Mouse (Mus musculus) bone marrow, adult 2 months (tissue): ENCODE measurements at regions not wholly inside any gene's neighbourhood (a gene's known extent, or its start where the extent isn't known, plus 50 kb on each side); places are given as distances from the start of the nearest gene placed in this dataset.
"Not testable (repeated sequence)": the region's sequence is repeated elsewhere in the genome, so short reads cannot be mapped to it uniquely, and the experiment has no call there.

ENCODE experiments used
- H3K27ac ChIP-seq: fragments of 200-500 bp; 2 replicates; pipeline ENCODE4 v1.5.1; 2012; ENCODE audit warnings: low read depth, mild to moderate bottlenecking, control low read depth, inconsistent platforms, low read length; ENCODE audit not compliant: control insufficient read depth, poor library complexity, insufficient read depth
- H3K4me1 ChIP-seq: fragments of 200-500 bp; 2 replicates; pipeline ENCODE4 v1.6.1; 2011; ENCODE audit warnings: low read length; ENCODE audit not compliant: control insufficient read depth, insufficient read depth
- H3K4me3 ChIP-seq: fragments of 200-500 bp; replicated peaks from 2 replicates; pipeline ENCODE3; 2011; ENCODE audit warnings: mild to moderate bottlenecking, low read depth, low read length, control low read depth; ENCODE audit not compliant: control insufficient read depth
- CTCF ChIP-seq: fragments of 200-500 bp; IDR thresholded peaks from 2 replicates; pipeline ENCODE4 v1.5.1; 2011; ENCODE audit warnings: low read length, control low read depth; ENCODE audit not compliant: control insufficient read depth, insufficient read depth
- POLR2A ChIP-seq: fragments of 200-500 bp; IDR thresholded peaks from 2 replicates; pipeline ENCODE4 v1.6.1; 2011; ENCODE audit warnings: low read depth, mild to moderate bottlenecking, control low read depth, low read length, borderline replicate concordance; ENCODE audit not compliant: control insufficient read depth
- WGBS: fragments of 180-500 bp; shearing (Covaris S2); methylation state at CpG from one replicate; pipeline ENCODE4 v1.1.7; 2018; 5-methylcytosine and 5-hydroxymethylcytosine counted together

GRCm38 (mm10) chr1:181262496-181262895 lies 50.7 kb upstream of the Wdr26 start:
- Histone ChIP-seq H3K27ac (no peak overlapping the region), H3K4me3 (no peak overlapping the region), H3K4me1 (peaks cover 14% of the 10 kb centered on the region)
- WGBS: 89% methylated on average over 3 of the region's 3 CpGs
- TF ChIP-seq CTCF: no peak
- no peak for TF ChIP-seq POLR2A

- H3K4me3 ChIP-seq: no peak overlapping the region
- peaks cover 14% of the 10 kb centered on the region for H3K4me1 ChIP-seq
- TF ChIP-seq CTCF (no peak), POLR2A (no peak)
- no peak overlapping the region for H3K27ac ChIP-seq
- 96% methylated on average over 10 of the region's 10 CpGs for WGBS
Observed at GRCm38 (mm10) chr1:181263216-181263615, 51.4 kb upstream of the Wdr26 start.

GRCm38 (mm10) chr1:181270469-181270868 lies 58.7 kb upstream of the Wdr26 start:
- not testable (repeated sequence) for H3K4me1 ChIP-seq, H3K4me3 ChIP-seq, H3K27ac ChIP-seq
- 95% methylated on average over 12 of the region's 15 CpGs for whole genome bisulfite sequencing

GRCm38 (mm10) chr1:181271164-181271563 lies 59.4 kb upstream of the Wdr26 start:
- TF ChIP-seq POLR2A (no peak), CTCF (no peak)
- Histone ChIP-seq H3K4me3 (no peak overlapping the region), H3K27ac (no peak overlapping the region), H3K4me1 (no peaks in the 10 kb centered on the region)
- 92% methylated on average over 5 of the region's 5 CpGs for WGBS

GRCm38 (mm10) chr1:181271821-181272220 lies 60.0 kb upstream of the Wdr26 start:
- no peaks in the 10 kb centered on the region for H3K4me1 ChIP-seq
- H3K4me3 ChIP-seq: no peak overlapping the region
- H3K27ac ChIP-seq: no peak overlapping the region
- TF ChIP-seq CTCF (no peak), POLR2A (no peak)
- 87% methylated on average over 6 of the region's 6 CpGs for WGBS

GRCm38 (mm10) chr1:181272622-181273296 lies 61.0 kb upstream of the Wdr26 start:
- no peak overlapping the region for H3K4me3 ChIP-seq
- H3K27ac ChIP-seq: no peak overlapping the region
- WGBS: 6% methylated on average over 20 of the region's 20 CpGs
- TF ChIP-seq CTCF: peak; percentile 93
- TF ChIP-seq POLR2A: 0 out of 2 replicates have a peak, but pooled peaks have one; percentile 26
- H3K4me1 ChIP-seq: no peaks in the 10 kb centered on the region

- no peak for TF ChIP-seq POLR2A
- TF ChIP-seq CTCF: no peak
- Histone ChIP-seq H3K4me1 (no peaks in the 10 kb centered on the region), H3K27ac (no peak overlapping the region), H3K4me3 (no peak overlapping the region)
- 64% methylated on average over 7 of the region's 10 CpGs for WGBS
Observed at GRCm38 (mm10) chr1:181273540-181274204, 61.9 kb upstream of the Wdr26 start.

- no peaks in the 10 kb centered on the region for H3K4me1 ChIP-seq
- TF ChIP-seq CTCF (peak; percentile 35), POLR2A (no peak)
- no peak overlapping the region for H3K4me3 ChIP-seq
- WGBS: 83% methylated on average over 5 of the region's 5 CpGs
- H3K27ac ChIP-seq: no peak overlapping the region
Observed at GRCm38 (mm10) chr1:181280826-181281225, 69.0 kb upstream of the Wdr26 start.

- WGBS: 89% methylated on average over 8 of the region's 8 CpGs
- not testable (repeated sequence) for H3K4me3 ChIP-seq, H3K4me1 ChIP-seq, H3K27ac ChIP-seq
Observed at GRCm38 (mm10) chr1:181282986-181283385, 69.4 kb upstream of the Cnih3 start.

- WGBS: 83% methylated on average over 8 of the region's 8 CpGs
- H3K4me3 ChIP-seq, H3K27ac ChIP-seq, H3K4me1 ChIP-seq: not testable (repeated sequence)
Observed at GRCm38 (mm10) chr1:181283539-181283938, 68.9 kb upstream of the Cnih3 start.
